Mouse (Mus musculus) limb, embryonic 15.5 days (tissue): ENCODE measurements at regions not wholly inside any gene's neighbourhood (a gene's known extent, or its start where the extent isn't known, plus 50 kb on each side); places are given as distances from the start of the nearest gene placed in this dataset.

Experiments used
- ATAC-seq: fragments of 200-750 bp; cut with Nextera tagmentation; 2 replicates; pipeline ENCODE4 v1.8.0; 2017; ENCODE audit warnings: low read depth, moderate TSS enrichment; ENCODE audit not compliant: insufficient number of reproducible peaks, low FRiP score, low TSS enrichment
- H3K27ac ChIP-seq: fragments of 300-500 bp; sonication (generic); 2 replicates; pipeline ENCODE4 v1.5.1; 2015; ENCODE audit warnings: moderate library complexity, mild to moderate bottlenecking, inconsistent platforms
- H3K27me3 ChIP-seq: fragments of 300-500 bp; sonication (generic); 2 replicates; pipeline ENCODE4 v1.6.1; 2015; ENCODE audit warnings: inconsistent platforms
- H3K36me3 ChIP-seq: fragments of 300-500 bp; sonication (generic); 2 replicates; pipeline ENCODE4 v1.6.1; 2015; ENCODE audit warnings: inconsistent platforms
- H3K4me1 ChIP-seq: fragments of 300-500 bp; sonication (generic); 2 replicates; pipeline ENCODE4 v1.6.1; 2015; ENCODE audit warnings: inconsistent platforms
- H3K4me2 ChIP-seq: fragments of 300-500 bp; sonication (generic); 2 replicates; pipeline ENCODE4 v1.6.1; 2015; ENCODE audit warnings: mild to moderate bottlenecking, inconsistent platforms
- H3K4me3 ChIP-seq: fragments of 300-500 bp; sonication (generic); 2 replicates; pipeline ENCODE4 v1.5.1; 2015; ENCODE audit warnings: mild to moderate bottlenecking, inconsistent platforms
- H3K9ac ChIP-seq: fragments of 300-500 bp; sonication (generic); 2 replicates; pipeline ENCODE4 v1.6.1; 2015; ENCODE audit warnings: inconsistent platforms
- H3K9me3 ChIP-seq: fragments of 300-500 bp; sonication (generic); 2 replicates; pipeline ENCODE4 v1.6.1; 2016; ENCODE audit warnings: inconsistent platforms
- WGBS: fragments of 180-500 bp; shearing (Covaris S2); methylation state at CpG from one replicate; pipeline ENCODE4 v1.1.7; 2015; 5-methylcytosine and 5-hydroxymethylcytosine counted together

GRCm38 (mm10) chr7:36150871-36151560, 348.2 kb upstream of the Zfp507 start:
- ATAC-seq, result no peak
- Histone ChIP-seq H3K27ac (no peak overlapping the region), H3K9ac (no peak overlapping the region), H3K36me3 (no peaks in the 10 kb centered on the region), H3K9me3 (no peaks in the 10 kb centered on the region), H3K4me3 (no peak overlapping the region), H3K4me2 (no peak overlapping the region), H3K4me1 (peaks cover 6% of the 10 kb centered on the region), H3K27me3 (no peaks in the 10 kb centered on the region)
- WGBS, result 38% methylated on average over 12 of the region's 12 CpGs

DNA sequence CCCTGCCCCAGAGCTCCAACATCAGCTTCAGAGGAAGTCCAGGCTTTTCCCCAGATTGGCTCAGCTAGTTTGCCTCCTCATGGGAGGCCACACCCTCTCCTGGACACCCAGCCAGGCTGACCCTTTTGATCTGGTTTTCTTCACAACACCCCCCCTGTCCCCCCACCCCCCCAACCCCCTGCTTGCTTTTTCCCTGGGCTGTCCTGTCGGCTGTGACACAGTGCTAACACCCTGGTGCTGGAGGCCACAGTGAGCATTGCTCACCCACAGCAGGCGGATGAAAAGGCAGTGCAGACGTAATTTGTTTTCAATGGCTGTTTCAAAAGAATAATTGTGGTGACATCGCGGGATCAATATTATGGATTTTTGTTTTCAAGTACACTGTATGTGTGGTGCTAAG, 333.8 kb upstream of the Zfp507 start:
- H3K4me3 ChIP-seq, result no peak overlapping the region
- no peaks in the 10 kb centered on the region for H3K36me3 ChIP-seq
- H3K4me2 ChIP-seq, result no peak overlapping the region
- H3K27me3 ChIP-seq, result no peaks in the 10 kb centered on the region
- H3K4me1 ChIP-seq, result peaks cover 15% of the 10 kb centered on the region
- no peak overlapping the region for H3K9ac ChIP-seq
- H3K9me3 ChIP-seq, result no peaks in the 10 kb centered on the region
- no peak for ATAC-seq
- WGBS, result 43% methylated on average over 5 of the region's 5 CpGs
- no peak overlapping the region for H3K27ac ChIP-seq

DNA sequence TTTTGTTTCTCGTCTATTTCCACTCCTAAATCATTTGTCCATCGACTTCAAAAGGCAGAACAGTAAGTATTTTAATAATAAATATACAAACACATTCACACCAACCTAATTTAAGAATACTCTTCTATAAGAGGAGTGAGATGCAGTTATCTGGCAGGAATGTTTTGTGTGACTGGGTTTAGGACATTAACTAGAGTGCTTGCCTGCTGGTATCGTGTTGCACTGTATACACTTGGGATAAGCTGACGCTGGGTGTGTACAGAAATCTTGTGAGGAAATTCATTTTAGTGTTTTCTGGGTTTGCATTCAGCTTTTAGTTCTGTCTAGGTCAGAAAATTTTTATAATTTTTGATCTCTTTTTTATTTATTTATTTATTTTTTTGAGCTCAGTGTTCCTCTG, 331.8 kb upstream of the Zfp507 start:
- Histone ChIP-seq H3K9me3 (no peaks in the 10 kb centered on the region), H3K27me3 (no peaks in the 10 kb centered on the region), H3K9ac (no peak overlapping the region), H3K4me2 (no peak overlapping the region), H3K4me1 (peaks cover 15% of the 10 kb centered on the region), H3K27ac (no peak overlapping the region), H3K4me3 (no peak overlapping the region), H3K36me3 (no peaks in the 10 kb centered on the region)
- ATAC-seq, result no peak
- 49% methylated on average over 4 of the region's 4 CpGs for WGBS

GRCm38 (mm10) chr7:36133658-36134143, 330.9 kb upstream of the Zfp507 start:
- no peaks in the 10 kb centered on the region for H3K27me3 ChIP-seq
- 6% methylated on average over 8 of the region's 8 CpGs for WGBS
- no peak overlapping the region for H3K9ac ChIP-seq
- H3K36me3 ChIP-seq, result no peaks in the 10 kb centered on the region
- H3K9me3 ChIP-seq, result no peaks in the 10 kb centered on the region
- ATAC-seq, result no peak
- H3K27ac ChIP-seq, result no peak overlapping the region
- H3K4me1 ChIP-seq, result peaks cover 15% of the 10 kb centered on the region
- peak overlapping the region; percentile 29; the same call in 1 of the 2 replicates for H3K4me2 ChIP-seq
- H3K4me3 ChIP-seq, result no peak overlapping the region

DNA sequence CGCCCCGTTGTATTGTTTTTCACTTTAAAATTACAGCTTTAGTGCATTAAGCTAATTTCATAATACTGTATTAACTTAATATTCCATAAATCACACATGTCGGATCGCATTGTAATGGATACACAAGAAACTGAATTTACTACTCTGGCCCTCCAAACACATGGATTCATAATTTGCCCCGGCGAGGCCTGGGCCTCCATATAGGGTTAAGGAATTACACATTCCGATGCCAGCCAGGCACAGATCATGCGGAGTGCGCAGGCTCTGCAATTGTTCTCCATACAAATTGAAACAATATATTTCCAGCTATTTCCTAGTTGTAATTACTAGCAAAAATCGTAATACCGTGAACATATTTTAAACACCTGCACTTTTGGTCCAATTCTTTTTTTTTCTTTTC, 330.2 kb upstream of the Zfp507 start:
- Histone ChIP-seq H3K27me3 (no peaks in the 10 kb centered on the region), H3K4me3 (no peak overlapping the region), H3K27ac (no peak overlapping the region), H3K4me2 (no peak overlapping the region), H3K9me3 (no peaks in the 10 kb centered on the region), H3K4me1 (peaks cover 15% of the 10 kb centered on the region), H3K36me3 (no peaks in the 10 kb centered on the region), H3K9ac (no peak overlapping the region)
- no peak for ATAC-seq
- 40% methylated on average over 11 of the region's 11 CpGs for WGBS

DNA sequence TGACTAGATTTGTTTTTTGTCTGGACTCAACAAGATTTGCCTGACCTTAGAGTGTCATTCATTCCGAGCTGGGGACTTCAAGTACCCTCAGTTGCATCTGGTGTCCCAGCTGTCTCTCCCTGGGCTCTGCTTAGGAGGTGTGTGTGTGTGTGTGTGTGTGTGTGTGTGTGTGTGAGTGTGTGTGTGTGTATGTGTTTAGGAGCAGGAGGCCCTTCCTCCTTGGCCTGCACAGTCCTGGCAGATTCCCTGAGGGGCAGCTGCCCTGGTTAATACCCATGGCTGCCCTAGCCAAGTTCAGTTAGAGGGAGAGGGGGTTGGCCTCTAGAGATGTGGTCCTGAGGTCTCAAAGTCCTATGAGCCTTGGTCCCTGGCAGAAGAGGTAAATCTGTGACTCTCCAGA, 329.8 kb upstream of the Zfp507 start:
- H3K4me3 ChIP-seq, result no peak overlapping the region
- H3K4me1 ChIP-seq, result peaks cover 15% of the 10 kb centered on the region
- no peaks in the 10 kb centered on the region for H3K9me3 ChIP-seq
- no peak overlapping the region for H3K27ac ChIP-seq
- H3K27me3 ChIP-seq, result no peaks in the 10 kb centered on the region
- H3K36me3 ChIP-seq, result no peaks in the 10 kb centered on the region
- 58% methylated on average over 1 of the region's 1 CpGs for WGBS
- no peak overlapping the region for H3K9ac ChIP-seq
- no peak overlapping the region for H3K4me2 ChIP-seq
- no peak for ATAC-seq

DNA sequence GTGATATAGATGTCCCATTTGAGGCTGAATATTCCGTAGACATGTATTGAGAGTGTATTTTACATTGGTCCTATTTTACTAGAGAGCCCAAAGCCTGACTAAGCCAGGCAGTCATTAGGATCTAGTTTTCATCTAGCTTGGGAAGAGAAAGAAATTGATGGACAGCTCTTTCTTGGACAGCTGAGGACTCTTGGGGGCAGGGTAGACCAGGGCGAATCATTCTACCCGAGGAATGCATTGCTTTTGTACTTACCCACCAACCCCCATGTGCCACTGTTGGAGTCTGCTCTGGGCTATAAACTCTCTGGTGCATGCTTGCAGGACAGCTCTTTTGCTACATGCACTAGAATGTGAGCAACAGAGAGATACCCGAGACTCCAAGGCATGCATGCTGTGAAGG, 294.3 kb upstream of the Zfp507 start:
- 70% methylated on average over 4 of the region's 4 CpGs for WGBS
- no peaks in the 10 kb centered on the region for H3K27me3 ChIP-seq

DNA sequence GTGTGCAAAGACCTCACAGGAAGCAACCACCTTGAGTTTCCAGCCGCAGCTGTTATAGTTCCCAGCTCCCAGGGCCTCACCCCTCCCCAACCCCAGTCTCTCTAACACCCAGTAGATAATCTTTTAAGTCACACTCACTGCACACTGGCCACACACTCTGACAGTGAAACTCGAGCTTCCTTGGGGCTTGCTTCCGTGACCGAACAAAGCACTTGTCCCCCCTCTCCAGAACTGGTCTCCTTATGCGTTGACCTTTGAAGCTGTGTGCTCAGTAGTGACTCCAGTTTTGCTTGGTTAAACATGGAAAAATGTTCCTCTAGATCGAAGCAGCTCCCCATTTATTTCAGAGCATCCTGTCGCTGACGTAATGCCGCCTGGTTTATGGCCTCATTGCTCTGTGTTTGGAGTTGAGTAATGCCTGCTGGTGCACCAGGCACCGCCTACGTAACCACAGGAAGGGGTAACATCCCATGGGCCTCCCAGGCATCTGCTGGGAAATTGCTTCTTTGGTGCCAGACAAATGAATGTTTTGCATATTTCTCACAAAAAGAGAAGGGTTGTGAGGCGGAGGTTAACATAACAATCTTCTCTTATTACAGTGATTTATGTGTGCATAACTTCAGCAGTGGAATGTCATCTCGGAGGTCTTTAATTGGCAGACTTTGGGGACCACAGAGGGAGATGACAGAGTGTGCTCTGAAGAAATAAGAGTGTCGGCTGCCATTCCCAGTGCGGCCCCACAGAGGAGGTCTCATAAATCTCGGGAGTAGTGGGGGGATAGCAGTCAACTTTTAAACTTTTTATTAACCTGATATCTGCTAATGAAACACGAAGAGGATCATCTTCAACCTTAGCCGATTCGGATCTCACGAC, 292.7 kb upstream of the Zfp507 start:
- Histone ChIP-seq H3K36me3 (no peaks in the 10 kb centered on the region), H3K27me3 (no peaks in the 10 kb centered on the region), H3K4me3 (no peak overlapping the region), H3K27ac (peak overlapping the region; percentile 38; the same call in 1 of the 2 replicates), H3K4me1 (peaks cover 9% of the 10 kb centered on the region), H3K4me2 (no peak overlapping the region), H3K9ac (no peak overlapping the region), H3K9me3 (no peaks in the 10 kb centered on the region)
- WGBS, result 30% methylated on average over 20 of the region's 20 CpGs
- peak; percentile 76; the same call in 1 of the 2 replicates for ATAC-seq

More for the DNA sequence above, 294.3 kb upstream of the Zfp507 start:
- H3K4me3 ChIP-seq, result no peak overlapping the region
- H3K27ac ChIP-seq, result no peak overlapping the region
- H3K4me1 ChIP-seq, result peaks cover 6% of the 10 kb centered on the region; the same call in 1 of the 2 replicates
- no peak for ATAC-seq
- no peaks in the 10 kb centered on the region for H3K36me3 ChIP-seq
- no peak overlapping the region for H3K4me2 ChIP-seq
- H3K9me3 ChIP-seq, result no peaks in the 10 kb centered on the region
- H3K9ac ChIP-seq, result no peak overlapping the region

GRCm38 (mm10) chr7:36091132-36091531, 288.3 kb upstream of the Zfp507 start:
- H3K27ac ChIP-seq, result no peak overlapping the region
- 78% methylated on average over 9 of the region's 9 CpGs for WGBS
- no peak overlapping the region for H3K4me2 ChIP-seq
- no peaks in the 10 kb centered on the region for H3K9me3 ChIP-seq
- peaks cover 13% of the 10 kb centered on the region for H3K4me1 ChIP-seq
- no peak overlapping the region for H3K9ac ChIP-seq
- no peaks in the 10 kb centered on the region for H3K36me3 ChIP-seq
- ATAC-seq, result no peak
- no peak overlapping the region for H3K4me3 ChIP-seq
- no peaks in the 10 kb centered on the region for H3K27me3 ChIP-seq

DNA sequence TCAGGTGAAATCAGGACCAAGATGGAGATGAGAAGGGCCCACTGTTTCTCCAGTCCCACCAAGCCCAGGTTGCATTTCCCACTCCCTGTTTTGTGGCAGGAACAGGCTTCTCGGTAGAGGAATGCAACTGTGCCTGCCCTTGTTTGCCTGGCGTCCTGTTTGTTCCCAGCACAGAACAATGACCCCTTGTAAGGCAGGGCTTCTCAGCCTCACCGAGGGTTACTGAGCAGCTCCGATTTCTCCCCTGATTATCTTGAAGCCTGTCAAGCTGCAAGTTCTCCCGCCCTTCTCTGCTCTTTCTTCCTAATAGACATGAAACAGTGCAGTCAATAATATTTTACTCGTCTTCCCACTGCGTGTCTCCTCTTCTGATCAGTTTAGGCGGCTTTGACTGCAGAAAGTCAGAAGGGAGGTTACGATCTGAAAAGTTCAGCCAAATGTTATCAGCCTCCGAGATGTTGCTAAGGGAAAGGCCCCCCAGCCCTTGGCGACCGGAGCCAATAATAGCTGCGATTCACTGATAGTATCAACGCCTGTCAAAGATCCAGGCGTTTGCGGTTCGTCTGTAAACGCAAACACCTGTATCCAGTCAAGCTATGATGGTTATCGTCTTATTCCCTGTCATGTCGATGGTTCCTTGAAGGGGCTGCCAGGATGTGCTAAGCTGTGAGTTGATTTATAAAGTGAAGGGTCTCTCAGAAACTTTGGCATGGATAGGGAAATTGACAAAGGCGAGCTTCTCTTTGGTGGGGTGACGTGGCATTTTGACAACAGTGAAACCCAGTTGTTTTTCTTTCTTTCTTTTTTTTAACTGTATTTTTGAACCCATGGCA, 287.7 kb upstream of the Zfp507 start:
- ATAC-seq, result no peak
- H3K9ac ChIP-seq, result no peak overlapping the region
- no peak overlapping the region for H3K4me2 ChIP-seq
- H3K9me3 ChIP-seq, result no peaks in the 10 kb centered on the region
- no peaks in the 10 kb centered on the region for H3K27me3 ChIP-seq
- no peak overlapping the region for H3K4me3 ChIP-seq
- H3K36me3 ChIP-seq, result no peaks in the 10 kb centered on the region
- H3K4me1 ChIP-seq, result peaks cover 12% of the 10 kb centered on the region
- H3K27ac ChIP-seq, result no peak overlapping the region
- 29% methylated on average over 22 of the region's 22 CpGs for WGBS

- H3K4me2 ChIP-seq, result no peak overlapping the region
- no peak overlapping the region for H3K4me3 ChIP-seq
- H3K27ac ChIP-seq, result no peak overlapping the region
- WGBS, result 88% methylated on average over 6 of the region's 6 CpGs
- H3K36me3 ChIP-seq, result no peaks in the 10 kb centered on the region
- no peaks in the 10 kb centered on the region for H3K27me3 ChIP-seq
- peaks cover 7% of the 10 kb centered on the region; the same call in 1 of the 2 replicates for H3K4me1 ChIP-seq
- no peak for ATAC-seq
- no peak overlapping the region for H3K9ac ChIP-seq
- no peaks in the 10 kb centered on the region for H3K9me3 ChIP-seq
These were observed 284.8 kb upstream of the Zfp507 start for GRCm38 (mm10) chr7:36087598-36087997.
